Mouse (Mus musculus): ENCODE measurements at regions not wholly inside any gene's neighbourhood (a gene's known extent, or its start where the extent isn't known, plus 50 kb on each side); places are given as distances from the start of the nearest gene placed in this dataset.

DNA sequence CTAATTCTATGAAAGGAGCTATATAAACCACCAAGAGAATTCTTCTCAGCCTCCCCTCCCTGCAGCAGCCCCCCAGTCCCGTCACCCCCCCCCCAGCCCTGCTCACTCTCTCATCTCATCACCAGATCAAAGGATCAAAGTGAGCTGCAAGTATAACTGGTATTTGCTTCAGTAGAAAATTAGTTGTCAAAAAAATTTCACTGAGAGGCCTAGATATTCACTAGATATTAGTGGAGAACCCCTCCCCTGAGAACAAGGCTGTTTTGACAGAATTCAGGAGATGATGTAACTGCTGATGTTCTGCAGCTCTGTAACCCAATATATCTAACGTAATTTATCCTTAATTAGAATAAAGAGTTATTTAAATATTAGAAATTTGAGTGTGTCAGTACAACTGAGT is 124.2 kb upstream of the Slitrk2 start:
- no peak for DNase-seq
- no peak for TF ChIP-seq CTCF (IDR thresholded peaks at IDR 0.05; ENCODE audit: borderline replicate concordance, insufficient read depth, low read depth, low read length)
- no peak for TF ChIP-seq POLR2A (IDR thresholded peaks at IDR 0.05; ENCODE audit: borderline replicate concordance, insufficient read depth, low read length)
- Histone ChIP-seq H3K27me3 (ENCODE audit: control insufficient read depth, insufficient read depth, low read length) (no peaks in the 10 kb centered on the region), H3K27ac (ENCODE audit: insufficient read depth, low read length) (no peak overlapping the region), H3K4me1 (ENCODE audit: control insufficient read depth, insufficient read depth, low read length) (no peaks in the 10 kb centered on the region), H3K4me3 (replicated peaks; ENCODE audit: insufficient read depth, low read depth, low read length) (no peak overlapping the region)
- 75% methylated on average over 2 of the region's 2 CpGs for WGBS

DNA sequence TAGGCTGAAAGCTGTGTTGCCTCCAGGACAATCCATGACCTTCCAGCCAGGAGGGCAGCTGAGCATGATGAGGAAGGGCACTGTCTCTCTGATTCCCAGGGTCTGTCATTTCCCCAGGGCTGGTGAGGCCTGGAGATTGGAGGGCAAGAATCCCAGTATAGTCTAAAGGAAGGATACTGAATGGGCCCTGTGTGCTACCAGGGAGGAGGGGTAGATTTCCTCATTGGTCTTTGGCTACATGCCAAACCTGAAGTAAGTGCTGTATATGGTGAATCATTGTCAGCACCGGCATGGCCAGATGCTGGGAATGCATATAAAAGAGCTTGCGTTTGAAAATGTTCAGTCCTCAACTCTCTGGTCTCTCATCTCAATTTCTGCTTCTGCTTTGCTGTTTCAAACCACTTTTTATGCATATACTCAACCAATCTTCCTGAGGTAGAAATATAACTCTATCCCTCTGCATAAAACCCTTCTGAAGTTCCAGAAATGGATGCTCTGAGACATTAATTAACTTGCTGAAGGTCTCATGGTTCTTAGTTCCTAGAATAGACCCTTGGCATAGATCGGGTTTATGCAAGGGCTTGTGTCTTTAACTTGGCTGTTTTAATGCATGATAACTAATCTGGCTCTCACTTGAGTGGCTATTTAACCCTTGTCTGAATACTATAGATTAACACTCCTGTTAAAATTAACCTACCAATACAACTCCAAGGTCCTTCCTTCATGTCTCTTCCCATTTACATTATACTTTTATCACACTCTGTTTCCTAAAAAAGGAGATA is 122.1 kb upstream of the Slitrk2 start:
- no peak overlapping the region for H3K27ac ChIP-seq (ENCODE audit: insufficient read depth, low read length)
- WGBS: 34% methylated on average over 3 of the region's 3 CpGs
- no peaks in the 10 kb centered on the region for H3K27me3 ChIP-seq (ENCODE audit: control insufficient read depth, insufficient read depth, low read length)
- H3K4me3 ChIP-seq (replicated peaks; ENCODE audit: insufficient read depth, low read depth, low read length): no peak overlapping the region
- TF ChIP-seq POLR2A (IDR thresholded peaks at IDR 0.05; ENCODE audit: borderline replicate concordance, insufficient read depth, low read length) (no peak), CTCF (IDR thresholded peaks at IDR 0.05; ENCODE audit: borderline replicate concordance, insufficient read depth, low read depth, low read length) (no peak)
- no peak for DNase-seq
- no peaks in the 10 kb centered on the region for H3K4me1 ChIP-seq (ENCODE audit: control insufficient read depth, insufficient read depth, low read length)

DNA sequence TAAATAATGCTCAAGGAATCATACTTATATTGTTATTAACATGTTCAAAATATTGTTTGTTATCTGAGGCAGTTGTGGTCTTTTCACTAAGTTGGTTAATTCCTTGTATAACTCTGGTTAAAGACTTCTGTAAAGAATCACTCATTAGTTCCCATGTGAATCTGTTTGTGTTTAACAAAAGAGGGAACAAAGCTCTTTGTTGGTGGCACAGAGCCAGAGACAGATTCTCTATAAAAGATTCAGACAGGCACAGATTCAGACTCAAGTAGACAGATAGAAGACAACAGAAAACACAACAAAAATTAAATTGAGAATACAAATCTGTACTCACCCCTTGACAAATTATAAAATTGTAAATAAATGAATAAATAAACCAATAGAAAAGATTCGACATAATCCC is 120.2 kb upstream of the Slitrk2 start:
- no peaks in the 10 kb centered on the region for H3K27me3 ChIP-seq (ENCODE audit: control insufficient read depth, insufficient read depth, low read length)
- H3K4me1 ChIP-seq (ENCODE audit: control insufficient read depth, insufficient read depth, low read length): no peaks in the 10 kb centered on the region
- DNase-seq: no peak
- 56% methylated on average over 1 of the region's 1 CpGs for WGBS
- H3K4me3 ChIP-seq (replicated peaks; ENCODE audit: insufficient read depth, low read depth, low read length): no peak overlapping the region
- no peak overlapping the region for H3K27ac ChIP-seq (ENCODE audit: insufficient read depth, low read length)
- TF ChIP-seq POLR2A (IDR thresholded peaks at IDR 0.05; ENCODE audit: borderline replicate concordance, insufficient read depth, low read length): no peak
- no peak for TF ChIP-seq CTCF (IDR thresholded peaks at IDR 0.05; ENCODE audit: borderline replicate concordance, insufficient read depth, low read depth, low read length)

DNA sequence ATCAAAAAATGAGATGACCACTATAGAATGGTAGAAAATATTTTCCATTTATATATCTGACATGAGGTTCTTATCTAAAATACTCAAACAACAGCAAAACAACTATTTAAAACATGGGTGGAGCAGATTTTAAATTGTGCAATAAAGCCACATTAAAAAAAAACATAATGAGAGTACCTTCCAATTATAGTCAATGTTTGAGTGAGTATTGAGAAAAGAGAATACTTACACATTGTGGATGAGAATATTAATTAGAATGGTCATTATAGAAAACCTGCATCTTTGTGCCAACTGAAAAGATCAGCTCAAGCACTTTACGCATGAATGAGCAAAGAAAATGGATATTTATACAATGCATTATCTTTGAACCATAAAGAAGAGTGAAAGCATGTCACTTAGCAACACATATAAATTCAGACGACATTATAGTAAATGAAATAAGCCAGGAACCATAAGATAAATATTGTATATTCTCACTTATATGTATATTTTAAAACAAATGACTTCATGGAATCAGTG is 105.1 kb upstream of the Slitrk2 start:
- no peak overlapping the region for H3K4me3 ChIP-seq (replicated peaks; ENCODE audit: insufficient read depth, low read depth, low read length)
- H3K4me1 ChIP-seq (ENCODE audit: control insufficient read depth, insufficient read depth, low read length): no peaks in the 10 kb centered on the region
- H3K27me3 ChIP-seq (ENCODE audit: control insufficient read depth, insufficient read depth, low read length): no peaks in the 10 kb centered on the region
- TF ChIP-seq CTCF (IDR thresholded peaks at IDR 0.05; ENCODE audit: borderline replicate concordance, insufficient read depth, low read depth, low read length) (no peak), POLR2A (IDR thresholded peaks at IDR 0.05; ENCODE audit: borderline replicate concordance, insufficient read depth, low read length) (no peak)
- 40% methylated on average over 2 of the region's 2 CpGs for WGBS
- no peak for DNase-seq
- no peak overlapping the region for H3K27ac ChIP-seq (ENCODE audit: insufficient read depth, low read length)

DNA sequence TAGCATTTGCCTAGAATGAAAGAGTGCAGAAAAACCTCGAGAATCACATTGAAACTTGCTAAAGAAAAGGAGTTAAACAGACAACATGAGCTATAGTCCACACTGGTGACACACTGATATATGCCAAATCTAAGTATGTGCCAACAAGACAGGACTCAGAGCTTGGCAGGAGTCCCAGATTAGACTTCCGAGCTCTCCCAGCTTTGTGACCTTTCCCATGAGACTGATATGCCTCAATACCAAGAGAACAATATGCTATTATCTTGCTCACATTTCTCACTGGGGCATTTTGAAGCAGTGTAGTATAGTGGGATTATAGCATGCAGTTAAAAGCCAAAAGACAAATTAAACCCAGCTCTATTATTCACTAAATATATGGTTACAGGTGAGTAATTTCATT is 94.6 kb upstream of the Slitrk2 start:
- no peak for TF ChIP-seq CTCF (IDR thresholded peaks at IDR 0.05; ENCODE audit: borderline replicate concordance, insufficient read depth, low read depth, low read length)
- no peak for TF ChIP-seq POLR2A (IDR thresholded peaks at IDR 0.05; ENCODE audit: borderline replicate concordance, insufficient read depth, low read length)

More for the DNA sequence above, 94.6 kb upstream of the Slitrk2 start:
- DNase-seq: peak; percentile 18 to 64
- Histone ChIP-seq H3K27ac (ENCODE audit: insufficient read depth, low read length) (no peak overlapping the region), H3K4me3 (replicated peaks; ENCODE audit: insufficient read depth, low read depth, low read length) (no peak overlapping the region), H3K27me3 (ENCODE audit: control insufficient read depth, insufficient read depth, low read length) (no peaks in the 10 kb centered on the region), H3K4me1 (ENCODE audit: control insufficient read depth, insufficient read depth, low read length) (no peaks in the 10 kb centered on the region)
- WGBS: 4% methylated on average over 2 of the region's 2 CpGs
